In genomic region chr2:6547139-6547664, GRCm38 (mm10) we compare ENCODE assay signal across 8 mouse cellular contexts.
A peak's percentile ranks its signal among the peaks of the same experiment; 100 is the strongest.
DNase-seq lines count a peak whose midpoint lies in the region; ATAC-seq and TF ChIP-seq lines count a peak whose summit lies in the region.

No protein-coding gene starts in this region.

- no peaks in the 10 kb centered on the region for H3K27me3 ChIP-seq in embryonic facial prominence, embryonic 14.5 days (replicated peaks; ENCODE audit: control insufficient read depth, insufficient read depth, low read length)
- no peaks in the 10 kb centered on the region for H3K27me3 ChIP-seq in kidney, adult 2 months (replicated peaks; ENCODE audit: control insufficient read depth, insufficient read depth, low read length)
- no peaks in the 10 kb centered on the region for H3K27me3 ChIP-seq in neural tube, embryonic 14.5 days (ENCODE audit: control insufficient read depth, insufficient read depth, low read length)

- H3K9me3 ChIP-seq in embryonic facial prominence, embryonic 14.5 days (ENCODE audit: control insufficient read depth, low read length) = no peaks in the 10 kb centered on the region
- no peaks in the 10 kb centered on the region for H3K9me3 ChIP-seq in neural tube, embryonic 14.5 days (ENCODE audit: control insufficient read depth, low read length)

- H3K9ac ChIP-seq in embryonic facial prominence, embryonic 14.5 days (ENCODE audit: low read depth, low read length) = no peak overlapping the region
- no peak overlapping the region for H3K9ac ChIP-seq in neural tube, embryonic 14.5 days (replicated peaks; ENCODE audit: low read depth, low read length)

- DNase-seq in ovary, postnatal 36 days (ENCODE audit: low spot score) = peak; percentile 28
- DNase-seq in ovary, postnatal 10 days (ENCODE audit: low spot score) = no peak
- DNase-seq in embryonic facial prominence, embryonic 14.5 days (ENCODE audit: low spot score) = peak; percentile 50
- DNase-seq in kidney, adult 2 months = peak; percentile 28
- DNase-seq in layer of hippocampus, adult 9-11 months = no peak
- no peak for DNase-seq in frontal cortex, postnatal 25 days (ENCODE audit: low spot score in 2 of 2)

- H3K36me3 ChIP-seq in embryonic facial prominence, embryonic 14.5 days (ENCODE audit: control insufficient read depth, insufficient read depth, low read length) = no peaks in the 10 kb centered on the region; the same call in 1 of the 2 replicates
- H3K36me3 ChIP-seq in kidney, adult 2 months (ENCODE audit: control insufficient read depth, insufficient read depth, low read length) = no peaks in the 10 kb centered on the region
- H3K36me3 ChIP-seq in neural tube, embryonic 14.5 days (ENCODE audit: control insufficient read depth, insufficient read depth, low read length) = peaks cover 7% of the 10 kb centered on the region; the same call in 1 of the 2 replicates

- 0 out of 2 replicates have a peak overlapping the region, but pooled peaks have one; percentile 33 for H3K27ac ChIP-seq in embryonic facial prominence, embryonic 14.5 days (replicated peaks; ENCODE audit: low read depth, low read length)
- H3K27ac ChIP-seq in kidney, adult 2 months (ENCODE audit: insufficient read depth, low read depth, low read length) = no peak overlapping the region
- H3K27ac ChIP-seq in neural tube, embryonic 14.5 days (ENCODE audit: low read depth, low read length) = peak overlapping the region; percentile 44; the same call in 1 of the 2 replicates

- no peak overlapping the region for H3K4me3 ChIP-seq in embryonic facial prominence, embryonic 14.5 days (ENCODE audit: low read depth, low read length)
- no peak overlapping the region for H3K4me3 ChIP-seq in kidney, adult 2 months (ENCODE audit: insufficient read depth, low read depth, low read length)
- H3K4me3 ChIP-seq in neural tube, embryonic 14.5 days (ENCODE audit: low read depth, low read length) = no peak overlapping the region

- H3K4me1 ChIP-seq in embryonic facial prominence, embryonic 14.5 days (ENCODE audit: control insufficient read depth, insufficient read depth, low read length) = no peaks in the 10 kb centered on the region
- 0 out of 2 replicates have a peak, but pooled peaks cover 2% of the 10 kb centered on the region for H3K4me1 ChIP-seq in kidney, adult 2 months (ENCODE audit: control insufficient read depth, insufficient read depth, low read length)
- 0 out of 2 replicates have a peak, but pooled peaks cover 5% of the 10 kb centered on the region for H3K4me1 ChIP-seq in neural tube, embryonic 14.5 days (ENCODE audit: control insufficient read depth, insufficient read depth, low read length)

- no peak for TF ChIP-seq POLR2A in kidney, adult 2 months (IDR thresholded peaks at IDR 0.05; ENCODE audit: low read depth, low read length)

- 58% methylated on average over 9 of the region's 9 CpGs for WGBS in embryonic facial prominence, embryonic 14.5 days
- WGBS in kidney, adult 2 months = 42% methylated on average over 9 of the region's 9 CpGs
- 19% methylated on average over 9 of the region's 9 CpGs for WGBS in neural tube, embryonic 14.5 days

- no peak overlapping the region for H3K4me2 ChIP-seq in embryonic facial prominence, embryonic 14.5 days (ENCODE audit: low read depth, low read length)
- no peak overlapping the region for H3K4me2 ChIP-seq in neural tube, embryonic 14.5 days (ENCODE audit: low read depth, low read length)

- TF ChIP-seq CTCF in kidney, adult 2 months (conservative IDR thresholded peaks at IDR 0.05; ENCODE audit: insufficient read depth, insufficient read length, low read depth, low read length) = no peak

- peak; percentile 87 for ATAC-seq in embryonic facial prominence, embryonic 14.5 days (ENCODE audit: low read depth)
- ATAC-seq in neural tube, embryonic 14.5 days (ENCODE audit: low read depth) = peak; percentile 70
- no peak for ATAC-seq in megakaryocyte, adult 5-6 weeks (ENCODE audit: poor library complexity, severe bottlenecking)

Comparison
In these comparisons a context has a peak if more than half of its experiments do, and no peak if none do; other contexts are left out.
1. DNase-seq: peak in ovary, postnatal 36 days (single experiment), embryonic facial prominence, embryonic 14.5 days (single experiment) and kidney, adult 2 months (single experiment); none in ovary, postnatal 10 days (single experiment), layer of hippocampus, adult 9-11 months (single experiment) and frontal cortex, postnatal 25 days (0 of 2).